Mouse (Mus musculus): ENCODE measurements at regions not wholly inside any gene's neighbourhood (a gene's known extent, or its start where the extent isn't known, plus 50 kb on each side); places are given as distances from the start of the nearest gene placed in this dataset.
A peak's percentile ranks its signal among the peaks of the same experiment; 100 is the strongest.

GRCm38 (mm10) chr3:72735011-72735410 is 232.7 kb downstream of the Sis start:
- H3K9me3 ChIP-seq (ENCODE audit: control insufficient read depth, low read length) = no peaks in the 10 kb centered on the region
- H3K36me3 ChIP-seq (ENCODE audit: control insufficient read depth, insufficient read depth, low read length) = no peaks in the 10 kb centered on the region
- H3K27ac ChIP-seq (ENCODE audit: low read depth, low read length) = no peak overlapping the region
- no peaks in the 10 kb centered on the region for H3K4me1 ChIP-seq (ENCODE audit: control insufficient read depth, insufficient read depth, low read depth, low read length)
- H3K4me3 ChIP-seq (ENCODE audit: low read length) = no peak overlapping the region
- no peak overlapping the region for H3K4me2 ChIP-seq (ENCODE audit: low read length)
- no peak for ATAC-seq
- H3K9ac ChIP-seq (ENCODE audit: low read depth, low read length) = no peak overlapping the region
- no peaks in the 10 kb centered on the region for H3K27me3 ChIP-seq (replicated peaks; ENCODE audit: control insufficient read depth, insufficient read depth, low read length)

GRCm38 (mm10) chr3:72727403-72727802 is 240.3 kb downstream of the Sis start:
- WGBS = 57% methylated on average over 1 of the region's 1 CpGs
- Histone ChIP-seq H3K4me3 (ENCODE audit: low read length) (no peak overlapping the region), H3K27ac (ENCODE audit: low read depth, low read length) (no peak overlapping the region), H3K36me3 (ENCODE audit: control insufficient read depth, insufficient read depth, low read length) (no peaks in the 10 kb centered on the region), H3K4me2 (ENCODE audit: low read length) (no peak overlapping the region), H3K9me3 (ENCODE audit: control insufficient read depth, low read length) (no peaks in the 10 kb centered on the region), H3K9ac (ENCODE audit: low read depth, low read length) (no peak overlapping the region), H3K4me1 (ENCODE audit: control insufficient read depth, insufficient read depth, low read depth, low read length) (no peaks in the 10 kb centered on the region), H3K27me3 (replicated peaks; ENCODE audit: control insufficient read depth, insufficient read depth, low read length) (no peaks in the 10 kb centered on the region)
- ATAC-seq = 0 out of 2 replicates have a peak, but pooled peaks have one; percentile 20

- Histone ChIP-seq H3K4me2 (ENCODE audit: low read length) (no peak overlapping the region), H3K36me3 (ENCODE audit: control insufficient read depth, insufficient read depth, low read length) (no peaks in the 10 kb centered on the region), H3K4me1 (ENCODE audit: control insufficient read depth, insufficient read depth, low read depth, low read length) (no peaks in the 10 kb centered on the region), H3K4me3 (ENCODE audit: low read length) (no peak overlapping the region), H3K9ac (ENCODE audit: low read depth, low read length) (no peak overlapping the region), H3K27me3 (replicated peaks; ENCODE audit: control insufficient read depth, insufficient read depth, low read length) (no peaks in the 10 kb centered on the region), H3K9me3 (ENCODE audit: control insufficient read depth, low read length) (no peaks in the 10 kb centered on the region), H3K27ac (ENCODE audit: low read depth, low read length) (no peak overlapping the region)
- no peak for ATAC-seq
- 38% methylated on average over 2 of the region's 2 CpGs for WGBS
Measured at GRCm38 (mm10) chr3:72713806-72714205, 253.9 kb downstream of the Sis start.

- Histone ChIP-seq H3K4me1 (ENCODE audit: control insufficient read depth, insufficient read depth, low read depth, low read length) (no peaks in the 10 kb centered on the region), H3K4me2 (ENCODE audit: low read length) (no peak overlapping the region), H3K4me3 (ENCODE audit: low read length) (no peak overlapping the region), H3K27ac (ENCODE audit: low read depth, low read length) (no peak overlapping the region), H3K9ac (ENCODE audit: low read depth, low read length) (no peak overlapping the region), H3K27me3 (replicated peaks; ENCODE audit: control insufficient read depth, insufficient read depth, low read length) (no peaks in the 10 kb centered on the region), H3K36me3 (ENCODE audit: control insufficient read depth, insufficient read depth, low read length) (no peaks in the 10 kb centered on the region), H3K9me3 (ENCODE audit: control insufficient read depth, low read length) (no peaks in the 10 kb centered on the region)
- ATAC-seq = no peak
- WGBS = 74% methylated on average over 1 of the region's 1 CpGs
Measured at GRCm38 (mm10) chr3:72685937-72686336, 281.7 kb downstream of the Sis start.

- Histone ChIP-seq H3K36me3 (ENCODE audit: control insufficient read depth, insufficient read depth, low read length) (no peaks in the 10 kb centered on the region), H3K9me3 (ENCODE audit: control insufficient read depth, low read length) (no peaks in the 10 kb centered on the region), H3K4me2 (ENCODE audit: low read length) (no peak overlapping the region), H3K4me1 (ENCODE audit: control insufficient read depth, insufficient read depth, low read depth, low read length) (no peaks in the 10 kb centered on the region), H3K4me3 (ENCODE audit: low read length) (no peak overlapping the region), H3K9ac (ENCODE audit: low read depth, low read length) (no peak overlapping the region), H3K27ac (ENCODE audit: low read depth, low read length) (no peak overlapping the region), H3K27me3 (replicated peaks; ENCODE audit: control insufficient read depth, insufficient read depth, low read length) (no peaks in the 10 kb centered on the region)
- no peak for ATAC-seq
- WGBS = 48% methylated on average over 1 of the region's 1 CpGs
Measured at GRCm38 (mm10) chr3:72659194-72659593, 308.5 kb downstream of the Sis start.

- no peak for ATAC-seq
- Histone ChIP-seq H3K27ac (ENCODE audit: low read depth, low read length) (no peak overlapping the region), H3K4me3 (ENCODE audit: low read length) (no peak overlapping the region), H3K4me2 (ENCODE audit: low read length) (no peak overlapping the region), H3K4me1 (ENCODE audit: control insufficient read depth, insufficient read depth, low read depth, low read length) (no peaks in the 10 kb centered on the region), H3K36me3 (ENCODE audit: control insufficient read depth, insufficient read depth, low read length) (no peaks in the 10 kb centered on the region), H3K9ac (ENCODE audit: low read depth, low read length) (no peak overlapping the region), H3K9me3 (ENCODE audit: control insufficient read depth, low read length) (no peaks in the 10 kb centered on the region), H3K27me3 (replicated peaks; ENCODE audit: control insufficient read depth, insufficient read depth, low read length) (no peaks in the 10 kb centered on the region)
- WGBS = 89% methylated on average over 1 of the region's 1 CpGs
Measured at GRCm38 (mm10) chr3:72630069-72630468, 337.6 kb downstream of the Sis start.

GRCm38 (mm10) chr3:72620802-72621201 is 346.9 kb downstream of the Sis start:
- Histone ChIP-seq H3K27me3 (replicated peaks; ENCODE audit: control insufficient read depth, insufficient read depth, low read length) (no peaks in the 10 kb centered on the region), H3K27ac (ENCODE audit: low read depth, low read length) (no peak overlapping the region), H3K4me1 (ENCODE audit: control insufficient read depth, insufficient read depth, low read depth, low read length) (no peaks in the 10 kb centered on the region), H3K4me2 (ENCODE audit: low read length) (no peak overlapping the region), H3K9ac (ENCODE audit: low read depth, low read length) (no peak overlapping the region), H3K4me3 (ENCODE audit: low read length) (no peak overlapping the region), H3K36me3 (ENCODE audit: control insufficient read depth, insufficient read depth, low read length) (no peaks in the 10 kb centered on the region), H3K9me3 (ENCODE audit: control insufficient read depth, low read length) (no peaks in the 10 kb centered on the region)
- 88% methylated on average over 5 of the region's 5 CpGs for WGBS
- ATAC-seq = no peak

DNA sequence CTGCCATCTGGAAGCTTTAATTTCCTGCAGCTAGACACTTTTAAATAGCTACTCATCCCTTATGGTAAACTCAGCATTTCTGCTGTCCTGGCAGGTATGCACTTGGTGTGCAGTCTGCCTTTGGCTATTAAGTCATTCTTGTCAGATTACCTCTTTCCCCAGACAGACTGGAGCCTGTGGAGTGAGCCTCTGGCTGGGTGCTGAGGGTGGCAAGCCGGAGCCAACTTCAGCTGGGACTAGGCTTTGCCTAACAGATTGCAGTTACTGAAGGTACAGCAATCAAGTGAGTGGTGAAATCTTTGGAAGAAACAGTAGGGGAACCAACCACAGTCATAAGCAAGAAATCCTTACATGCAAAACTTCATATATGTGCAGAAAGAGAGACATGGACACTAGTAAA is 347.8 kb downstream of the Sis start:
- Histone ChIP-seq H3K36me3 (ENCODE audit: control insufficient read depth, insufficient read depth, low read length) (no peaks in the 10 kb centered on the region), H3K27ac (ENCODE audit: low read depth, low read length) (no peak overlapping the region), H3K4me3 (ENCODE audit: low read length) (no peak overlapping the region), H3K9ac (ENCODE audit: low read depth, low read length) (no peak overlapping the region), H3K9me3 (ENCODE audit: control insufficient read depth, low read length) (no peaks in the 10 kb centered on the region), H3K4me2 (ENCODE audit: low read length) (no peak overlapping the region), H3K27me3 (replicated peaks; ENCODE audit: control insufficient read depth, insufficient read depth, low read length) (no peaks in the 10 kb centered on the region), H3K4me1 (ENCODE audit: control insufficient read depth, insufficient read depth, low read depth, low read length) (no peaks in the 10 kb centered on the region)
- WGBS = 76% methylated on average over 1 of the region's 1 CpGs
- peak; percentile 64; the same call in 1 of the 2 replicates for ATAC-seq

GRCm38 (mm10) chr3:72603718-72604359 is 363.8 kb downstream of the Sis start:
- no peaks in the 10 kb centered on the region for H3K27me3 ChIP-seq (replicated peaks; ENCODE audit: control insufficient read depth, insufficient read depth, low read length)
- H3K9ac ChIP-seq (ENCODE audit: low read depth, low read length) = no peak overlapping the region
- no peaks in the 10 kb centered on the region for H3K36me3 ChIP-seq (ENCODE audit: control insufficient read depth, insufficient read depth, low read length)
- ATAC-seq = no peak
- H3K4me2 ChIP-seq (ENCODE audit: low read length) = no peak overlapping the region
- H3K27ac ChIP-seq (ENCODE audit: low read depth, low read length) = no peak overlapping the region
- H3K4me3 ChIP-seq (ENCODE audit: low read length) = no peak overlapping the region
- WGBS = 74% methylated on average over 9 of the region's 9 CpGs
- H3K4me1 ChIP-seq (ENCODE audit: control insufficient read depth, insufficient read depth, low read depth, low read length) = no peaks in the 10 kb centered on the region
- H3K9me3 ChIP-seq (ENCODE audit: control insufficient read depth, low read length) = no peaks in the 10 kb centered on the region

All from hindbrain, embryonic 16.5 days (tissue).